Mouse (Mus musculus): Measurements from ENCODE around the gene Pla2g2f.
A peak's percentile ranks its signal among the peaks of the same experiment; 100 is the strongest.

DNA sequence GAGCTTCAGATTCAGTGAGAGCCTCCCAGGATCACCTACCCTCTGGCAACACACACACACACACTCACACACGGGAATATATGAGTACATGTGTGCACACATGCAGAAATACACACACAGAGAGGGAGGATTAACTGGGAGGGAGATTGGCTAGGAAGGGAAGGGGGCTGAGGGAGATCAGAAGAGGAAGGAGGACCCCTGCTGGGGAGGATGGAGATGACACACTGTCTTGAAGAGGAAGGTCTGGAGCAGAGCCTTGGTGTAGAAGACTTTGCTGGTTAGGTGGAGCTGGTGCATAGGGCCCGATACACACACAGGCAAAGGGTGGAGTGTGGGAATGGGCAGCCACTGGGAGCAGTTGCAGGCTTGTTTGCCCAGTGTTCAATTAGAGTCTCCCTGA is 35.9 kb upstream of the Pla2g2f start:
- TF ChIP-seq CTCF (IDR thresholded peaks at IDR 0.05; ENCODE audit: extremely low read depth, insufficient read length, insufficient replicate concordance, low read depth, low read length) (peak; percentile 30; the same call in 1 of the 2 replicates), POLR2A (IDR thresholded peaks at IDR 0.05; ENCODE audit: low read depth, low read length) (no peak)
